Mouse (Mus musculus) spleen, adult 2 months (tissue): Measurements from ENCODE around the gene Txnrd3.

Experiments
- CTCF ChIP-seq: fragments of 200-500 bp; IDR thresholded peaks from 2 replicates; pipeline ENCODE4 v1.5.1; 2011; ENCODE audit warnings: mild to moderate bottlenecking, inconsistent platforms; ENCODE audit not compliant: insufficient read depth, insufficient read length, insufficient replicate concordance; ENCODE audit errors: extremely low read depth
- POLR2A ChIP-seq: fragments of 200-500 bp; IDR thresholded peaks from 2 replicates; pipeline ENCODE4 v1.6.1; 2011; ENCODE audit warnings: low read depth, low read length, inconsistent platforms

DNA sequence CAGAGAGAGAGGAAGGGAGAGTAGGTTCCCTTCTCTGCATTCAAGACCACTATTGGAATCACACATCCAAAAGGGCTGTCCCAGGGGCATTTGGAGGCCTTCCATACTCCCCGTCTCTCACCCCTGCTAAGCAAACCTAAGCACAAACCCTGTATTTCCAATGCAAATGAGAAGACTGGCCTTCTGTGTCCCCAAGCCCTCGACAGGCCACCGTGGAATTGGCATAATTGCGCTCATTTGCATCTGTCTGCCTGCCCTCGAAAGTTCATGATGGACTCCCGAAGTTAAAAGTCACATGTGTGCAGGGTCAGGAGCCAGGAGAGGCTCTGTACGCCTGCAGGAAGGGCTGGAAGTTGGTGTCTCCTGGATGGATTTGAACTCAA, 28.4 kb upstream of the Txnrd3 start:
- TF ChIP-seq POLR2A (no peak), CTCF (no peak)
